Mouse (Mus musculus): ENCODE measurements at regions not wholly inside any gene's neighbourhood (a gene's known extent, or its start where the extent isn't known, plus 50 kb on each side); places are given as distances from the start of the nearest gene placed in this dataset.

DNA sequence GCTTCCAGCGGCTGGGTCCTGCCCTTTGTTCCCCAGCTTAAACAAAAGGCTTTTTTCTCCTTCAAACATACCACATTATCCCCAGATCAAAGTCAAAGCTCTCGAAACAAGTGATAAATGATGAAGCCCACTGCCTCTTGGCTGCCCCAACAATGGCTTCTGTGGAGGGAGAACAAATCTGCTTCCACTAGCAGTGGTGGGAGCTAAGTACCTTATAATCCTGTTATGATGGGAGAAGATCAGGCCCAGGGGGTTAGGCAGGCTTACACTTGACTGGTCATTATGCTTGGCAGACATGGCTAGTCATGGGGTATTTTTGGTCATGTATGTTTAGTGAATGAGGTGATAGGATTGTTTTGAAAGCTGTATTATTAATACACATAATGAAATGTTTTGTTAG lies 57.7 kb downstream of the Kcna5 start:
- no peak for TF ChIP-seq POLR2AphosphoS5 (IDR thresholded peaks at IDR 0.05; ENCODE audit: insufficient replicate concordance, low read depth, low read length)
- TF ChIP-seq CTCF (IDR thresholded peaks at IDR 0.05; ENCODE audit: low read depth, low read length): no peak
